Mouse (Mus musculus) spleen, adult 2 months (tissue): Measurements from ENCODE around the gene Sh3bgrl2.

Experiments
- CTCF ChIP-seq: fragments of 200-500 bp; IDR thresholded peaks from 2 replicates; pipeline ENCODE4 v1.5.1; 2011; ENCODE audit warnings: mild to moderate bottlenecking, inconsistent platforms; ENCODE audit not compliant: insufficient read depth, insufficient read length, insufficient replicate concordance; ENCODE audit errors: extremely low read depth
- POLR2A ChIP-seq: fragments of 200-500 bp; IDR thresholded peaks from 2 replicates; pipeline ENCODE4 v1.6.1; 2011; ENCODE audit warnings: low read depth, low read length, inconsistent platforms

- no peak for TF ChIP-seq CTCF
- no peak for TF ChIP-seq POLR2A
Measured at GRCm38 (mm10) chr9:83600286-83601048, 52.3 kb downstream of the Sh3bgrl2 start.
